Mouse (Mus musculus) urinary bladder, postnatal 10 days (tissue): ENCODE data around the gene Kpna6.
"Not testable (repeated sequence)": the region's sequence is repeated elsewhere in the genome, so short reads cannot be mapped to it uniquely, and the experiment has no call there.

ENCODE experiments used
- DNase-seq: peaks from one replicate; pipeline ENCODE4 v3.0.0; 2022; ENCODE audit warnings: low spot score

Kpna6 gene

GRCm38 (mm10) chr4:129672083-129672877, at the start of gene Kpna6:
Kpna6 (minus strand) TSS chr4:129672767.
- peak; percentile 64 for DNase-seq

GRCm38 (mm10) chr4:129716310-129716709, 43.7 kb upstream of the Kpna6 start:
- no peak for DNase-seq

- DNase-seq: no peak
Observed at GRCm38 (mm10) chr4:129709486-129710129, 37.0 kb upstream of the Kpna6 start.

- DNase-seq: no peak
Observed at GRCm38 (mm10) chr4:129706750-129707149, 34.2 kb upstream of the Kpna6 start.

- DNase-seq: no peak
Observed at GRCm38 (mm10) chr4:129702454-129702853, 29.9 kb upstream of the Kpna6 start.

- peak; percentile 38 for DNase-seq
Observed at GRCm38 (mm10) chr4:129701503-129702377, 29.2 kb upstream of the Kpna6 start.

GRCm38 (mm10) chr4:129700661-129701060, 28.1 kb upstream of the Kpna6 start:
- not testable (repeated sequence) for DNase-seq

- DNase-seq: no peak
Observed at GRCm38 (mm10) chr4:129700216-129700615, 27.6 kb upstream of the Kpna6 start.

GRCm38 (mm10) chr4:129697191-129697590, 24.6 kb upstream of the Kpna6 start:
- no peak for DNase-seq

- peak; percentile 66 for DNase-seq
Observed at GRCm38 (mm10) chr4:129696158-129696985, 23.8 kb upstream of the Kpna6 start, which contains the start of gene Tmem39b. Tmem39b (minus strand) TSS chr4:129696838.

- DNase-seq: no peak
Observed at GRCm38 (mm10) chr4:129695815-129696157, 23.2 kb upstream of the Kpna6 start.

GRCm38 (mm10) chr4:129684531-129684930, 12.0 kb upstream of the Kpna6 start:
- no peak for DNase-seq

GRCm38 (mm10) chr4:129683901-129684493, 11.4 kb upstream of the Kpna6 start:
- DNase-seq: no peak

GRCm38 (mm10) chr4:129681837-129682236, 9.3 kb upstream of the Kpna6 start:
- DNase-seq: no peak

GRCm38 (mm10) chr4:129672878-129673449, 397 bp upstream of the Kpna6 start:
- DNase-seq: no peak

GRCm38 (mm10) chr4:129671491-129672082, 980 bp downstream of the Kpna6 start:
- DNase-seq: no peak

- no peak for DNase-seq
Observed at GRCm38 (mm10) chr4:129662255-129662813, 10.2 kb downstream of the Kpna6 start.

GRCm38 (mm10) chr4:129661584-129661983, 11.0 kb downstream of the Kpna6 start:
- no peak for DNase-seq

GRCm38 (mm10) chr4:129654770-129655169, 17.8 kb downstream of the Kpna6 start:
- DNase-seq: no peak

GRCm38 (mm10) chr4:129650359-129650758, 22.2 kb downstream of the Kpna6 start:
- no peak for DNase-seq
